Mouse (Mus musculus): ENCODE measurements around the gene Wdr59. TPM values are rescaled to one million over a fixed set of nuclear protein-coding genes. Genes with fewer than 3 reads are reported as not detected.

Wdr59 gene
- total RNA-seq (2017) = 5.2 and 6.6 TPM in 2 replicates

DNA sequence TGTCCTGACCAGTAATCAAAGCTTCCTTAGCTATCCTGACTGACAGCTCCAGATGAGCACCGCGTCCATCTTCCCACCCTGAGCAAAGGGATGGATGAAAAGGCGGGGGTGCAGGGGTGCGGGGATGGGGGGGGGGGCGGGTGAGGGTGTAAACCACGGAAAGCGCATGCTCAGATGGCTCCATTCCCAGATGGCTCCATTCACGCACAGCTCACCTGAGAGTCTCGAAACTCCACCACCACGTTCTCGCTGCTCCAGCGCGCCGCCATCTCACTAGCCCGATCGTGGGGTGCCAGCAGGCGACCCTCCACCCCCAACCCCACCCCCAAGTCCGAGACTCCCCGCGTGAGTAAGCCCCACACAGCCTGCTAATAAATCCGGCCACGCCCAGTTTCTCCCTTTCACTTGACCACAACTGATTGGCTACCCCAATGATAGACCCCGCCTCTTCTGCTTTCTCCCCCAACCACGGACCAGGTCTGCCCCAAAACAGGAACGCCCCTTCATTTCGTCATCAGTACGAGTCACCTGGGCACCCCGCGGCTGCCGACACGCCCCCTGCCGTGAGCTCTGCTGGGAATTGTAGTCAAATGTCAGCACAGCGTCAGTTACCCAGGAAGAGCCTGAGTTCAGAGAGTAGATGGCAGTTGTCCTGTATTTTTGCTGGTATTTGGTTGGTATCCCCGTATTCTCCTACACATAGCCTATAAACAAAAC, at the start of gene Wdr59:
TSS of gene Wdr59 (minus strand) at position 380 of the 717 bp plus-strand sequence.
- ATAC-seq (ENCODE audit: extremely low read depth, insufficient number of reproducible peaks, low FRiP score, poor library complexity, severe bottlenecking) = peak; percentile 100

DNA sequence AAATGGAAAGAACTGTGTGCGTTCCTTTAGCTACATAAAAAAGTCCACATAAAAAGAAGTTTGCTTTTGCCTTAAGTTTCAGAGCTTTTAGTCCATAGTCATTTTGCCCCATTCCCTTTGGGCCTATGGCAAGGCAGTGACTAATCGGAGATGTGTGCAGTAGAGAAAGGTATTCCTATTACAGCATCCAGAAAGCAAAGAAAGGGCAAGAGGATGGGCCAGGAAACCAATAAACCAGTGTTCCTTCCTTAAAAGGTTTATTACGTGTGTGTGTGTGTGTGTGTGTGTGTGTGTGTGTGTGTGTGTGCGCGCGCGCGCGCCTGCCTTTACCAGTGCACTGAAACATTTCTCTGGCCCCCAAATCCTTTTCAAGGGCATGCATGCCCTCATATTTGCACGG, 49.8 kb upstream of the Wdr59 start:
- ATAC-seq (ENCODE audit: extremely low read depth, insufficient number of reproducible peaks, low FRiP score, poor library complexity, severe bottlenecking) = no peak

DNA sequence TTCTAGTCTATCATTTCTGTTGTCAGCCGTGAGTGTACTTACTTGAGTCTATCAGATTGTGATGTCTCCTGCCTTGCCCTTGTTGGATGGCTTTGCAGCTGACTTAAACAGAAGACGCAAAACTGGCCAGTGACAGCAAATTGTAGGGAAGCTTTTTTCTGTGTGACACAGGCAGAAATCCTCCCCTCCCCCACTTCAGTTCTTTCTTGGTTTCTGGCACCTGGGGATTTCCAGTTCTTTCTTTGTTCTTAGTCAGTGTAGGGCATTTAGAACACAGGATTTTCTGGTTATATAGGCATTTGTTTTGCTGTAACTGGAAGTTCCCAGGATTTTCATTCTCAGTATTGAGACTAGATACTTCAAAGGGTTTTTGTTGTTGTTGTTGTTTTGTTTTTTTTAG, 48.5 kb upstream of the Wdr59 start:
- no peak for ATAC-seq (ENCODE audit: extremely low read depth, insufficient number of reproducible peaks, low FRiP score, poor library complexity, severe bottlenecking)

DNA sequence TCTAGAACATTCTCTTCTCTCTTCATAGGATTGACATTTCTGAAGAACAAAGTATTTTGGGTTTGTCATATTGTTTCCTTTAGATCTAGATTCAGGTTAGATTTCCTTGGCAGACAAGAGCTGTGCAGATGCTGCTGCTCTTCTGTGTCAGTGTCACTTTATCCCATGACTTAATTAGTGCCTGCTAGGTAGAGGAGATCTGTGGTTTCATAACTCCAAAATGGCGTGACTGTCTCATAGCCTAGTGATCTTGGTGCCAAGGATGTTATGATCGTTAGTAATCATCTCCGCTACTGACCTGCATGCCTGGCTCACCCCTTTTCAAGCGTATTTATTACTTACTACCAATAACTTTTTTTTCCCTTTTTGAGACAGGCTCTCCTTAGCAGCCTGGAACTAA, 48.0 kb upstream of the Wdr59 start:
- no peak for ATAC-seq (ENCODE audit: extremely low read depth, insufficient number of reproducible peaks, low FRiP score, poor library complexity, severe bottlenecking)

DNA sequence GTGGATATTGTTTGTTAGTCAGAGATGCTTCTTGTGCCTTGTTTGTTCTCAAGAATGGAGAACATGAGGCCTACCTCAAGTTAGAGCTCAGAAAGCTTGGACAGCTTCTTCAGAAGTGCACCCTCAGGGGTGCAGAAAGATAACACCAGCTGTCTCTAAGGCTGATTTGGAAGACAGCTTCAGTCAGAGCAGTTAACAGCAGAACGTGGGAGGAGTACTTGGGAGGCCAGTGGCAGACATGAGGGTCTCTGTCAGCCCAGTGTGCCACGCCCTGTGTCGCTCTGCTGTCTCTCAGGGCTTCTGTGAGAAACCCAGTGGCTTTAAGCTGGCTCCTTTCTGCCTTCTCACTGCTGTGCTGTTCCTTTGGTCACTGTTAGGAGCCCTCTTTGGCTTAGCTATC, 46.1 kb upstream of the Wdr59 start:
- no peak for ATAC-seq (ENCODE audit: extremely low read depth, insufficient number of reproducible peaks, low FRiP score, poor library complexity, severe bottlenecking)

DNA sequence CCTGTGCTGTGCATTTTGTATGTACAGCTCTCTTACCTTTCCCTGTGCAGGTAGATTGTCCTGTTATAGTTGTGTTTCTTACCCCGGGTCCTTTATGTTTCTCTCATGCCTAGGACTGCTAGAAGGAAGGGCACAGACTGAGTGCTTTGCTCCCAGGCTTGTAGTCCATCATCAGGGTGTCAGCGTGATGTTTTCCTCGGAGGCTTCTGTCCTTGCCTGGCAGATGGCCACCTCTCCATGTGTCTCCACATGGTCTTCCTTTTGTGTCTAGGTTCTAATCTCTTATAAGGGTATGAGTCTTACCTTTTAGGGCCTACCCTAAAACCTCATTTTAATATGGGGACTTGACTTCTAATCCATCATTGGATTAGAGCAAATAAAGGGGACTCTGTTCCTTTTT, 45.7 kb upstream of the Wdr59 start:
- ATAC-seq (ENCODE audit: extremely low read depth, insufficient number of reproducible peaks, low FRiP score, poor library complexity, severe bottlenecking) = no peak

DNA sequence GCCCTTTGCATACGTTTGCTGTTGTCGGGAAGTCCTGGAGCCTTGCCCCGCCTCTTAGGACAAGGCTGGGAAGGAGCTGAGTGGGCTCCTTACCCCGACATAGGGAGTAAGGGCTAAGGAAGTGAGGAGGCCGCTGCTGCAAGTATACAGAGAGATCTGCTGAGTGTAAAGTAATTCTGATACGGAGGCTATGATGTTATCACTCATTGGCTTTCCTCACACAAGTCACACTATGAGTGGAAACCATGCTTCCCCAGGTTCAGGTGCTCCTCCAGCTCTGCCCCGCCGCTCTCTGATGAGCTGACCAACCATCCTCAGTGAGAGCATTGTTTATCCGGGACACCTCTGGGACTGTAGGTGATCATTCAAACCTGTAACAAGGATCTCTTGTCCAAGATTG, 44.4 kb upstream of the Wdr59 start:
- ATAC-seq (ENCODE audit: extremely low read depth, insufficient number of reproducible peaks, low FRiP score, poor library complexity, severe bottlenecking) = no peak

DNA sequence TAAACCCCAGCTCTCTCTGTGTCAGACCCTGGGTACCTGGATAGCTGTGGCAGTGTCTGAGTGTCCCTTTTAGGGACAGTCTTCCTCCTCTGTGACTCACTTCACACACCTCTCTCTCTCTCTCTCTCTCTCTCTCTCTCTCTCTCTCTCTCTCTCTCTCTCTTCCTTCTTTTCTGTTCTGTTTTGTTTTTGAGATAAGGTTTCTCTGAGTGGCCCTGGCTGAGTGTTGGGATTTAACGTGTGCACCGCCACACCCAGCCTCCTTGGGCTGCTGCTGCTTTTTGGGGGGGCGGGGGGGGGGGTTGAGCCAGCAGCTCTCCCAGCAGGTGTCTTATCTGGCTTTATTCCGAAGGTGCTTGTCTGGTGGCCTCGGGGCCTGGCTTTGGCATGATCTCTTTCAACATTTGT, 43.9 kb upstream of the Wdr59 start:
- no peak for ATAC-seq (ENCODE audit: extremely low read depth, insufficient number of reproducible peaks, low FRiP score, poor library complexity, severe bottlenecking)

DNA sequence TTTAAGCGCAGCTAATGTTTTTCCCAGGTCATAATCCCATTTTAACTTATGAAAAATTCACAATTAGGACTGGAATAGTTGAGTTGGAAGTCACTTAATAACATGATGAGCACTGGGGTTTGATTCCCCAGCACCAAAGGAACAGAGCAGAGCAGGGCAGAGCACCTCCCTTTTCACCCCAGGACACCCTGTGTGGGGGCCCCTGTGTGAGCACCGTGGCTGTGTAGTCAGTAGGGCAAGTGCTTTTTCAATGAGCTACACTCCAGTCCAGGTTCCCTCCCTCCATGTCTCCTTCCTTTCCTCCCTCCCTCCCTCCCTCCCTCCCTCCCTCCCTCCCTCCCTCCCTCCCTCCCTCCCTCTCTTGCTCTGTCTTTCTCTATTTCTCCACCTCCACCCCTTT, 42.2 kb upstream of the Wdr59 start:
- no peak for ATAC-seq (ENCODE audit: extremely low read depth, insufficient number of reproducible peaks, low FRiP score, poor library complexity, severe bottlenecking)

DNA sequence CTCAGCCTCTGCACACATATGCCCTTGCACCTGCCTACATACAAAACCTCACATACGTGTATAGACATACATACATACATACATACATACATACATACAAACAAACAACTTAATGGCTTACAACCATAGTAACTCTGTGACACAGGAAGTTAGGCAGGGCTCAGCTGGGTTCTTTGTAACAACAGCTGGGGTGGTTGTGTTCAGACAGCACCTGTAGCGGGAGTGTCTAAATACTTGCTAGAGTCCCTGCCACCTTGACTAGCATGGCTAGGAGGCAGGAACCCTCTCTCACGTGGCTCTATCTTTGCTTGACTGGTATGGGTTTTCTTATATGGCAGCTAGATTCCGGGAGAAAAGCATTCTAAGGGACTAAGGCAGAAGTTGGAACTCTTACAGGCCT, 41.8 kb upstream of the Wdr59 start:
- ATAC-seq (ENCODE audit: extremely low read depth, insufficient number of reproducible peaks, low FRiP score, poor library complexity, severe bottlenecking) = no peak

DNA sequence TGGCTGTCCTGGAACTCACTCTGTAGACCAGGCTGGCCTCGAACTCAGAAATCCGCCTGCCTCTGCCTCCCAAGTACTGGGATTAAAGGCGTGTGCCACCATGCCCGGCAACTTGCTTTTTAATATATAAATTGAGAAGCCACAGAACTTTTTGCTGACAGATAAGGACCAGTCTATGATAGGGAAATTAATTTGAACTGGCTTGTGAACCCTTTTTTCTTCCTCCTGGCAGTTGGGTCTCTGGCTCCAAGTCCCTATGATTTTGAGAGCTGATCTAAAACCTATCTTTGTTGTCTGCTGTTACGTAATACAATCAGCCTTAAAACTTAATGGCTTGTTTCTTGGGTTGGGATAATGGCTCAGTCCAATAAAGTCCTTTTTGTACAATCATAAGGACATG, 41.2 kb upstream of the Wdr59 start:
- ATAC-seq (ENCODE audit: extremely low read depth, insufficient number of reproducible peaks, low FRiP score, poor library complexity, severe bottlenecking) = no peak

DNA sequence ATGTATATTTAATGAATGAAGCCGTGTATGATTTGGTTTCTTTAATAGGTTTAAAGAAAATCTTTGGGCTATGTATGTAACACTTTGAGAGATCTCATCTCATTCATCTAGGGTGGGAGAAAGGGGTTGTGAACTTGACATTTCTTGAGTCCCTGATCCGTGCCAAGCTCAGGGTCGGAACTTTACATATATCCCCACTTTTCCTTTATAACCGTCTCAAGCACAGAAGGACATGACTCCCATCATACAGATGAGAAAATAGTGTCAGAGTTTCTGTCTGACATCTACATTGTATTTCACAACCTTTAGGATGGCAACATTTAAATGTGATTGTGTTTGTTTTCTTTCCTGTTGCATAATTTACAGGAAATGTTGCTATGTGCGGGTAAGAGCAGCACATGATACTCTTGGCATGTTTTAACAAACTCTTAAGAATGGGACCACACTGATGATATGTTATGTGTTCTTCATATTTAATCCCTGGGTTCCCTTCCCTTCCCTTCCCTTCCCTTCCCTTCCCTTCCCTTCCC, 40.4 kb upstream of the Wdr59 start:
- peak; percentile 64 for ATAC-seq (ENCODE audit: extremely low read depth, insufficient number of reproducible peaks, low FRiP score, poor library complexity, severe bottlenecking)

DNA sequence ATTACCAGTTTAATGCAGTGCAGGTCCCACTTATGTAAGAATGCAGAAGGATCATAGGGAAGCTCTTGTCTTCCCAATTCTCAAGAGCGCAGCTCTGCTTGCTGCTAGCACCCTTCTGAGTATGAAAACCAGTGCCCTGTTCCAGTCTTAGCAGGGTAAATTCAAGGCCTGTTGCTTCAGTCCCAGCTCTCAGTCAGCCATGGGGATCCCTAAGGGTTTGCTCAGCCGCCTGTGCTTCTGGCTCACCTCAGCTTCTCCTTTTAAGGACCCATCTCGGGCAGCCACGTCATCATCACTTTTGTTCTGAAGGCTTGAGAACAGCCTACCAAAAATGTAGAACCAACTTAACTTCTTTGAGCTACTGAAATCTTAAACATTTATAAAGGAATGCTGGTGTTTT, 39.9 kb upstream of the Wdr59 start:
- ATAC-seq (ENCODE audit: extremely low read depth, insufficient number of reproducible peaks, low FRiP score, poor library complexity, severe bottlenecking) = peak; percentile 86

DNA sequence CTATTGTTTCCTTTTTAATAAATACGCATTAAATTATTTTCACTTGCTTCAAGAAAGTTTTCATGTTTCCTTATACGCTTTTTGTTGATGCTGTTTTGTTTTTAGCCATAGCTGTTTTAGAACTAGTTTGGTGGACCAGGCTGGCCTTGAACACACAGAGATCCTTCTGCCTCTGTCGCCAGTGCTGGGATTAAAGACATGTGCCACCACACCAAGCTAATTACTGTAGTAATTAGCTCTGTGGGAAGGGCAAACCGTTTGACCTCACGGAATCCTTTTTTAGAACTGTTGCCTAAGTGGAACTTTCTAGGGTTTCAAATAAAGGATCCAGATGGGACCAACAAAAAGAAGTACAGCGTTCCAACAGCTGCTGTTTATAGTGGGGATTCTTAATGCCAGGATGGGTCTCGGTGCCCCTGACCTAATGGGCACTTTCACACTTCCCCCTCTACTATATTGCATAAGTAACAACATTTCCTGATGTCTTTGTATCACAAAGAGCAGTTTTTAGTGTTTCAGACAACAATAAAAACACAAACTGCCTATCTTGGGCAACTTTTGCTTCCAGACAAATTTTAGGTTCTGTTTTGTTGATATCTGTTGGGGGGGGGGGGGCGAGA, 29.7 kb upstream of the Wdr59 start:
- ATAC-seq (ENCODE audit: extremely low read depth, insufficient number of reproducible peaks, low FRiP score, poor library complexity, severe bottlenecking) = no peak

DNA sequence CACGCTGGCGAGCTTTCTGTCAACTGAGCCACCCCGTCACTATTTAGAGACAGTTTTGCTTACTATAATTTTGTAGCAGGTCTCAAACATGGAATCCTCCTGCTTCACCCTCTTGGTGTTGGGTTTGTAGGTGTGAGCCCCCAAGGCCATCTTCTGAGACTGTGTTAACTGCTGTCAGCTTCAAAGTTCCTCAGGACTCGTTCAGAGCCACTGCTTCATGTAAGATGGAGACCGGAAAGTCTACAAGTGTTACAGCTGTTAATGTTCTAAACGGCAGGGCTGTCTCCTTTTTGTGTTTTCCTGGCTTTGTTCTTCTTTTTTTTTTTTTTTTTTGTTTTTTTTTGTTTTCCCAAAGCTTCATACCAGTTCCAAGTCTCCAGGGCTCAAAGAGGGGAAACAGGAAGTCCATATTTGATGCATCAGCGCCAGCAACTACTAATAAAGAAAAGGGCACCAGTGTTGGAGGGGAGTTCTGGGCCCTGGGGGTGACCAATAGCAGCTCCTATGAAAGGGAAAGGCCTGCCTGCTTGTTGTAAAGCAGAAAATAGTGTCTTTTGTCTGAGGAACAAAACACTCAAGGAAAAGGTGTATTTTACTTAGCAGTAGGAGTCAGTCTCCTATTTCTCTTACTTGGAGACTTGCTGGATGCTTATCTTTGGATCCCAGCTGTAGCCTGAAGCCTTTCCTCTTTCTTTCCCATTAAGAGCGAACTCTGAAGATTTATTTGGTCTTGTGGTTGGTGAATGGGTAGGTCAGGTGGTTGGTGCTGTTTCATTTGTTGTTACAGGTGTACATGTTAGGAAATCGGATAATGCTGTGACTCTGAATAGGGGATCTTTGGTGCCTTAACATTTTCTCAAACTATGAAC, 28.3 kb upstream of the Wdr59 start:
- no peak for ATAC-seq (ENCODE audit: extremely low read depth, insufficient number of reproducible peaks, low FRiP score, poor library complexity, severe bottlenecking)

DNA sequence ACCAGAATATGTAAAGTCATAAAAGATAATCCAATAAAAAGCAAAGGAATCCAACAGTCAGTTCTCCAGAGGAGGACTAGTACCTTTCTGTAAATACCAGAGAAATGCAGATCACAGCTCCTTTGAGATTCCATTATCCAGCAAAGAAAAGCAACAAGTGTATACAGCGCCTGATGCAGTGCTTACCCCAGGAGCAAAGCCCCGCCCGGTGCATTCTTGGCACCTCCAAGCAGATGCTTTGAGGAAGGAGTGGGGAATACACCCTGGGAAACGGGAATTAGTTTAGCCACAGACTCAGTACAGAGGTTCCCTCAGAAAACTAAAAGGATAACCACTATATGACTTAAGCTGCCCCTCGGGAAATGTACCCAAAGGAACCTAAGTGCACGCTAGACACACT, 26.3 kb upstream of the Wdr59 start:
- no peak for ATAC-seq (ENCODE audit: extremely low read depth, insufficient number of reproducible peaks, low FRiP score, poor library complexity, severe bottlenecking)

DNA sequence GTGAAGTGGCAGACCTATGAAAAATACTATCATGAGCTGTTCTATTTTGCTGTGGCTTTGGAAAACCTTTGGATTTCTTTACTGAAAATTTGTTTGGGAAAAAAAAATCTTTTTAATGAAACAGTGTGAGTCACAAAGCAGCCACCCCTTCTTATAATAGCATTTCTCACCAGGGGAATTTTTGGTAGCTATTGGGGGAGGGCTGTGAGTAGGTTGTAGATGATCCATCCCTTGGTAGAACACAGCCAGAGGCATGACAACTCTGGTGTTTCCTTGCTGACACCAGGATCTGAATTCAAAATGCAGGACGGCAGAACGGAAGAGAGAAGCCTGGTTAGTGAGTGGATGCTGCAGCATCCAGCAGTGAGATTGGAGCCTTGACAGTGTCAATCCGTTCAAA, 25.3 kb upstream of the Wdr59 start:
- no peak for ATAC-seq (ENCODE audit: extremely low read depth, insufficient number of reproducible peaks, low FRiP score, poor library complexity, severe bottlenecking)

DNA sequence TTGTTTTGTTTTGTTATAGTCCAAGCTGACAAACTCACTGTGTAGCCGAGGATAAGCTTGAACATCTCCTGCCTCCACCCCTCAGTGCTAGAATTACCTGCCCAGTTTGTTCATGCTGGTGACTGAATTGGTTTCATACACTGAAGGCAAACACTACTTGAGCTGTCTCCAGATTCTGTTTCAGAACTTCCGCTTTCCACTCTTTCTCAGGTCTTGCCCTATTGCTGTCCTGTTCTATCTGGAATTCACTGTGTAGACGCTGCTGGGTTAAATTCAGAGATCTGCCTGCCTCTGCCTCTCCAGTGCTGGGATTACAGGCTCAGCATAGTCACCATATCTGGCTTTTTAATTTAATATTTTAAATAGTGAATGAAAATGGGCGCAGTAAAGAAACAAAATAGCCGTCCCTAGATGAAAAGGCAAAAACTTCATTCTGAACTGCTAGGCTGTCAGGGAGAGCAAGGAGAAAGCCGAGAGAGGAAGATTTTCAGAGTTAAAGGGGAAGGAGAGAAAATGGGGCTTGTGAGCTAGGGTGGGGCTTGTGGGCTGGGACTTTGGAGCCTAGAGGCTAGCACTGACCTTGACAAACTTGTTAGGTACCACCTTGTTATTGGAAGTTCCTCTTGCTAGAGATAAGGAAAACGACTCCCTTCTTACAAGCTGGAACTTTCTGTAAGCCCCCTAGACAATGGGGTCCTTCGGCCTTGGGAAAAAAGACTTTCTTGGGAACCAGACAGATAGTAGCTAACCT, 23.7 kb upstream of the Wdr59 start:
- no peak for ATAC-seq (ENCODE audit: extremely low read depth, insufficient number of reproducible peaks, low FRiP score, poor library complexity, severe bottlenecking)

DNA sequence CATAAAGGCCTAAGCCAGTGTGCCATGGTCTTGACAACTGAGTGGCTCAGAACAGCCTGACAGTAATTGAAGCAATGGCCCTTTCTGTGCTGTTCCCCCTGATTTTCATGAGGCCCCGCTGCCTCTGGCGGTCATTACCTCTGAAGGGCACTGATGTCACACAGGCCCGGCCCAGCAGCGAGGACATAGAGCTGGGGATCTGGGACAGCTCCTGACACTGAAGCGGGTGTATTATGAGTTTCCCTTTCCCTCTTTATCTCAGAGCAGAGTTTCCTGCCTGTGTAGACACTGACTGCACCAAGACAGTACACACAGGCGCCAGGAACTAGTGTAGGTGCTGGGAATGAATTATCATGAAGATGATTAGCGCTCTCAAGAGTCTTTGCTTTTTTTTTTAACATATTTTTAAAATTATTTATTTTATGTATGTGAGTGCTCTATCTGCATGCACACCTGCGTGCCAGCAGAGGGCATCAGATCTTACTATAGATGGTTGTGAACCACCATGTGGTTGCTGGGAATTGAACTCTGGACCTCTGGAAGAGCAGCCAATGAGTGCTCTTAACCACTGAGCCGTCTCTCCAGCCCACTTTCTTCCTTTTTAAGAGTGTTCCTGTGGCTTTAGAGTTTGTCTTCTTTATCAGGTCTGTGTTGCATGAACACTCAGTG, 22.0 kb upstream of the Wdr59 start:
- no peak for ATAC-seq (ENCODE audit: extremely low read depth, insufficient number of reproducible peaks, low FRiP score, poor library complexity, severe bottlenecking)

Data from neutrophil, adult 5-6 weeks (primary cell).